Comparison of ENCODE assay signal across 8 mouse cellular contexts in the genomic region with DNA sequence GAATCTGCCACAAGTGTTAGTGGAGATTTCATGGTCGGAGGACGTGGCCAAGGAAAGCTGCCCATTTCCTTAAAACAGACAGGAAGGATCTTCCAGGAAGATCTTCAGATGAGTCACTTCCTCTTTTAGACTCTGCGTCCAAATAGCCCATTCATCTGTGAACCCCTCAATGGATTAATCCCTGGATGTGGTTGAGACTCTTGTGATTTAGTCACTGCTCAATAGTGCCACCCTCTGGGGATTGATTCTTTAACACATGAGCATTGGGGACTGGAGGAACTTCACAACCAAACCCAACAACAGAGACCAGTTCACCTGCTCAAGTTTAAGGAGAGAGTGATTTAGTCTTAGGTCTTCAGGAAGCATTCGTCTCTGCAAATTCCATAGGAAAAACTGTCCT.
A peak's percentile ranks its signal among the peaks of the same experiment; 100 is the strongest.
DNase-seq lines count a peak whose midpoint lies in the region; ATAC-seq and TF ChIP-seq lines count a peak whose summit lies in the region.
"Had no signal": no experiment of that assay in that cellular context is flagged by ENCODE, and none has a peak within 500 bp of the region (broad histone marks: within the 10 kb centered on the region; RNA-seq: fewer than 3 reads in every experiment).

No protein-coding gene starts in this region.

- DNase-seq in kidney, adult 2 months, result peak; percentile 53
- peak; percentile 55 for DNase-seq in Muller cell, postnatal 12 days (ENCODE audit: inconsistent ontology term)
- DNase-seq in cerebellum, adult 9-11 months, result peak; percentile 10
- DNase-seq in kidney, postnatal 14 days, result peak; percentile 36
- peak; percentile 43 to 52 for DNase-seq in right cerebral cortex, postnatal 10 days (ENCODE audit: low spot score in 2 of 2)
- DNase-seq in MN1 (ENCODE audit: low spot score), result no peak

- H3K27ac ChIP-seq in kidney, adult 2 months (ENCODE audit: insufficient read depth, low read depth, low read length), result no peak overlapping the region
- H3K27ac ChIP-seq in kidney, embryonic 15.5 days, result no peak overlapping the region
- H3K27ac ChIP-seq: neural tube, embryonic 12.5 days had no signal

- no peaks in the 10 kb centered on the region for H3K4me1 ChIP-seq in kidney, adult 2 months (ENCODE audit: control insufficient read depth, insufficient read depth, low read length)
- no peaks in the 10 kb centered on the region for H3K4me1 ChIP-seq in kidney, embryonic 15.5 days
- H3K4me1 ChIP-seq: neural tube, embryonic 12.5 days had no signal

- no peak overlapping the region for H3K4me3 ChIP-seq in kidney, adult 2 months (ENCODE audit: insufficient read depth, low read depth, low read length)
- H3K4me3 ChIP-seq in kidney, embryonic 15.5 days (replicated peaks), result no peak overlapping the region
- H3K4me3 ChIP-seq: neural tube, embryonic 12.5 days had no signal

- TF ChIP-seq CTCF in kidney, adult 2 months (conservative IDR thresholded peaks at IDR 0.05; ENCODE audit: insufficient read depth, insufficient read length, low read depth, low read length), result peak; percentile 33

- no peaks in the 10 kb centered on the region for H3K27me3 ChIP-seq in kidney, adult 2 months (replicated peaks; ENCODE audit: control insufficient read depth, insufficient read depth, low read length)
- no peaks in the 10 kb centered on the region for H3K27me3 ChIP-seq in kidney, embryonic 15.5 days
- H3K27me3 ChIP-seq: neural tube, embryonic 12.5 days had no signal

- H3K9ac ChIP-seq in kidney, embryonic 15.5 days, result no peak overlapping the region
- H3K9ac ChIP-seq: neural tube, embryonic 12.5 days had no signal

- ATAC-seq in kidney, embryonic 15.5 days (replicated peaks; ENCODE audit: low FRiP score), result no peak

- H3K36me3 ChIP-seq in kidney, adult 2 months (ENCODE audit: control insufficient read depth, insufficient read depth, low read length), result no peaks in the 10 kb centered on the region
- no peaks in the 10 kb centered on the region for H3K36me3 ChIP-seq in kidney, embryonic 15.5 days
- H3K36me3 ChIP-seq: neural tube, embryonic 12.5 days had no signal

- TF ChIP-seq POLR2A in kidney, adult 2 months (IDR thresholded peaks at IDR 0.05; ENCODE audit: low read depth, low read length), result no peak

- no peaks in the 10 kb centered on the region for H3K9me3 ChIP-seq in kidney, embryonic 15.5 days (replicated peaks)
- H3K9me3 ChIP-seq: neural tube, embryonic 12.5 days had no signal

- H3K4me2 ChIP-seq in kidney, embryonic 15.5 days, result no peak overlapping the region
- H3K4me2 ChIP-seq: neural tube, embryonic 12.5 days had no signal

- 52% methylated on average over 4 of the region's 4 CpGs for WGBS in kidney, adult 2 months
- 76% methylated on average over 4 of the region's 4 CpGs for WGBS in kidney, embryonic 15.5 days
